Mouse (Mus musculus) midbrain, embryonic 16.5 days (tissue): ENCODE results near the gene Fbp2. TPM values are rescaled to one million over a fixed set of nuclear protein-coding genes. Genes with fewer than 3 reads are reported as not detected.
"Not testable (repeated sequence)": the region's sequence is repeated elsewhere in the genome, so short reads cannot be mapped to it uniquely, and the experiment has no call there.

ENCODE experiments used
- ATAC-seq: fragments of 200-750 bp; cut with Nextera tagmentation; 2 replicates; pipeline ENCODE4 v1.8.0; 2017; ENCODE audit warnings: moderate TSS enrichment
- H3K27ac ChIP-seq: fragments of 300-500 bp; sonication (generic); 2 replicates; pipeline ENCODE4 v1.5.1; 2014; ENCODE audit warnings: mild to moderate bottlenecking, low read length, mixed read lengths
- H3K27me3 ChIP-seq: fragments of 300-500 bp; sonication (generic); 2 replicates; pipeline ENCODE4 v1.6.1; 2014; ENCODE audit warnings: low read depth, low read length, mixed read lengths; ENCODE audit not compliant: control insufficient read depth, insufficient read depth
- H3K36me3 ChIP-seq: fragments of 300-500 bp; sonication (generic); 2 replicates; pipeline ENCODE4 v1.6.1; 2014; ENCODE audit warnings: mild to moderate bottlenecking, low read length, moderate library complexity, mixed read lengths; ENCODE audit not compliant: control insufficient read depth, insufficient read depth
- H3K4me1 ChIP-seq: fragments of 300-500 bp; sonication (generic); 2 replicates; pipeline ENCODE4 v1.6.1; 2014; ENCODE audit warnings: mild to moderate bottlenecking, low read length, mixed read lengths; ENCODE audit not compliant: control insufficient read depth, insufficient read depth
- H3K4me2 ChIP-seq: fragments of 300-500 bp; sonication (generic); 2 replicates; pipeline ENCODE4 v1.6.1; 2014; ENCODE audit warnings: mild to moderate bottlenecking, low read length, mixed read lengths
- H3K4me3 ChIP-seq: fragments of 300-500 bp; sonication (generic); 2 replicates; pipeline ENCODE4 v1.5.1; 2014; ENCODE audit warnings: low read depth, mild to moderate bottlenecking, low read length, moderate library complexity, mixed read lengths
- H3K9ac ChIP-seq: fragments of 300-500 bp; sonication (generic); 2 replicates; pipeline ENCODE4 v1.6.1; 2014; ENCODE audit warnings: low read depth, low read length, mixed read lengths
- H3K9me3 ChIP-seq: fragments of 300-500 bp; sonication (generic); replicated peaks from 2 replicates; pipeline ENCODE4 v1.6.1; 2014; ENCODE audit warnings: mild to moderate bottlenecking, low read length, mixed read lengths; ENCODE audit not compliant: control insufficient read depth, poor library complexity, severe bottlenecking
- WGBS: fragments of 180-500 bp; shearing (Covaris S2); extraction: QIAGEN DNeasy Blood & Tissue Kit; methylation state at CpG from one replicate; pipeline ENCODE4 v1.1.7; 2014; 5-methylcytosine and 5-hydroxymethylcytosine counted together
- polyA plus RNA-seq: library from polyadenylated mRNA; unstranded; fragments of >200 nt; fragmentation: Nextera tagmentation; extraction: Ambion mirVana; gene quantifications from 2 replicates; pipeline ENCODE4 v1.2.1, GENCODE M21; 2015

Fbp2 gene
- polyA plus RNA-seq, 1 experiment from 2014 or later = 1.2 TPM

DNA sequence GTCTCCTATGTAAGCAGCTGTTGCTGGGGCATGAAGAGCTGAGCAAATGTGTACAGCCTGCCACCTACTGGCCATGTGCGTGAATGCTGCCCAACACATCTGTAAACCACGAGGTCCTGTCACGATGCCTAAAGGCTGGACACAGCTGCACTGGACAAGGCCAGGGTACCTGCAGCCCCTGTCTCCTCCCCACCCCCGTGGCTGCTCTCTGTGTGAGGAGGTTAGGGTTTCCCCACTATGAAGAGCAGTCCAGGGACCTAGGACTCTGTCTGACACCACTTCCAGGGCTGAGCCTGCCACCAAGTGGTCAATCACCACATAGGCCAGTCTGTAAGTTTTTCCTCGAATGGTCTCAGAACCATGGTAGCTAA, 1.9 kb downstream of the Fbp2 start:
- ATAC-seq = peak; percentile 93
- peak overlapping the region; percentile 62; the same call in 1 of the 2 replicates for H3K9ac ChIP-seq
- H3K4me1 ChIP-seq = peaks cover 2% of the 10 kb centered on the region; the same call in 1 of the 2 replicates
- WGBS = 2% methylated on average over 5 of the region's 5 CpGs
- H3K9me3 ChIP-seq = no peaks in the 10 kb centered on the region
- H3K27ac ChIP-seq = no peak overlapping the region
- H3K4me3 ChIP-seq = peak overlapping the region; percentile 39
- no peaks in the 10 kb centered on the region for H3K36me3 ChIP-seq
- no peaks in the 10 kb centered on the region for H3K27me3 ChIP-seq
- H3K4me2 ChIP-seq = peak overlapping the region; percentile 65

DNA sequence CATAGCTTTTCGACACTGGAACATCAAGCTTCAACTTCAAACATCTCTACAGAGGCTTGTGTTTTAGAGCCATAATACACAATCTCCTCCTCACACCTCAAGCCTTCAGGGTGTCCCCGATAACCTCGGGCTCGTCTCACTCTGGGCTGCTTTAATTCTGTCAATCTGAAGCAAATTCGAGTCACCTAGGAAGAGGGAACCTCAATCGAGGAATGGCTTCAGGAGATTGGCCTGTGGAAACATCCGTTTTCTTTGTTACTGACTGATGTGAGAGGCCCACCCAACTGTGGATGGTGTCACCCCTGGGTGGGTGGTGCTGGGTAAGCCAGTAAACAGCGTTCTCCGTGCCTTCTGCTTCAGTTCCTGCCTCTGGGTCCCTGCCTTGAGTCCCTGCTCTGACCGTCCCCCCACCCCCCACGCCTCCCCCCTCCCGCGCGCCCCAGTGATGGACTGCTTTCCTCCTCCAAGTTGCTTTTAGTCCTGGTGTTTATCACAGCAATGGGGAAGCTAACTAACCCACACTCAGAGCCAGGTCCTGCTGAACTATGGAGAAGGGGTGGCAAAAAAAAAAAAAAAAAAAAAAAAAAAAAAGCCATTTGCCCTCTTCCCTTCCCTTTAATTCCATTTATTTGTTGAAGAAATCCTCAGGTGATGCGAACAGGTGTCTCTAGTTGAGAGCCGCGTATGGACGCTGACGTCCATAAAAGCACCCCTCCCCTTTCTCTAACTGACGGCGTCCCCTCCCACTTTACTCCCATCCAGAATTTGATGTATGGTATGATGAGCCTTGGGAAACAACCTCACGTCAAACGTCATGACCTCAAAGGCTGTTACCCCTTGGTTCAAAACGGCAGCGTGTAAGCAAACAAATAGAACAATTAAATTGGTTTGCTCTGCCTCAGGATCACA, 2.6 kb downstream of the Fbp2 start:
- Histone ChIP-seq H3K4me1 (peaks cover 2% of the 10 kb centered on the region; the same call in 1 of the 2 replicates), H3K4me2 (peak overlapping the region; percentile 65), H3K27me3 (no peaks in the 10 kb centered on the region), H3K4me3 (peak overlapping the region; percentile 39), H3K36me3 (no peaks in the 10 kb centered on the region), H3K9ac (peak overlapping the region; percentile 62; the same call in 1 of the 2 replicates), H3K27ac (0 out of 2 replicates have a peak overlapping the region, but pooled peaks have one; percentile 12), H3K9me3 (no peaks in the 10 kb centered on the region)
- WGBS = 29% methylated on average over 25 of the region's 25 CpGs
- peak; percentile 65 for ATAC-seq

DNA sequence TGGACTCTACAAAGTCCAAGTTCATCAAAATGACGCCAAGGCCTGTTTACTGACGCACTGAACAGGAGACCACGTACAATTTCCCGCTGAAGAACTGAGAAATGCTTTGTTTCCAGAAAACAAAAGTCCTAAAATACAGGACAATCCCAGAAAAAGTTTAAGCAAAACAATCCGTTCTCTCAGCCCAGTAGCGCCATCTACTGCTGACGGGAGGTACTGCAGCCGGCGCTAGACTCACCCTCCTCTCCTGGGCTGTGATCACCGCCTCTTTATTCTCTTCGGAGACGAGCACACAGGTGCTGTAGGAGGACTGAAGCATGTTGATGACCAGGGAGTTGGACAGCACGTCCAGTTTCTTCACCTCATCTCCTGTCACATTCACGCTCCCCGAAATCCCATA, 3.6 kb downstream of the Fbp2 start:
- 9% methylated on average over 15 of the region's 15 CpGs for WGBS
- Histone ChIP-seq H3K27ac (no peak overlapping the region), H3K36me3 (no peaks in the 10 kb centered on the region)

DNA sequence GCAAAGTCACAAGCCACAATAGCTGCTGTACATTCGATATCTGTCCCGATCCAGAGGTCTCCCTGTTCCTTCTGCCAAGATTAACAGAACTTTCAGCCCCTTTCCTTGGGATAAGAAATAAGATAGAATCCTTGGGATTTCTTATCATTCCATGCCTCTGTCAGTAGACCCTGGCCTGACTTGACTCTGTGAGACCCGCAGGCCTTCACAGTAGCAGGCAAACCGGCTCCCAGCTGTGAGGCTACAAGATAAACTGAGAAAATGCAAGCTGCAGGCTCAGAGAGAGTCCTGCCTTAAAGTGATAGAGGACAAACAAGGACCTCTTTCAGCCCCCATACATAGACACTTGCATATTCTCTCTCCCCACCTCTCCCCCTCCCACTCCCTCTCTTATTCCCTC, 24.9 kb downstream of the Fbp2 start:
- Histone ChIP-seq H3K36me3 (no peaks in the 10 kb centered on the region), H3K27ac (no peak overlapping the region), H3K4me2 (no peak overlapping the region), H3K9ac (no peak overlapping the region), H3K9me3 (no peaks in the 10 kb centered on the region), H3K27me3 (no peaks in the 10 kb centered on the region), H3K4me3 (no peak overlapping the region), H3K4me1 (no peaks in the 10 kb centered on the region)
- WGBS = 34% methylated on average over 4 of the region's 4 CpGs
- ATAC-seq = no peak

More for the DNA sequence above, 3.6 kb downstream of the Fbp2 start:
- Histone ChIP-seq H3K4me1 (peaks cover 2% of the 10 kb centered on the region; the same call in 1 of the 2 replicates), H3K4me3 (no peak overlapping the region; the same call in 1 of the 2 replicates), H3K9ac (0 out of 2 replicates have a peak overlapping the region, but pooled peaks have one; percentile 16), H3K4me2 (peak overlapping the region; percentile 41), H3K9me3 (no peaks in the 10 kb centered on the region), H3K27me3 (no peaks in the 10 kb centered on the region)
- no peak for ATAC-seq

DNA sequence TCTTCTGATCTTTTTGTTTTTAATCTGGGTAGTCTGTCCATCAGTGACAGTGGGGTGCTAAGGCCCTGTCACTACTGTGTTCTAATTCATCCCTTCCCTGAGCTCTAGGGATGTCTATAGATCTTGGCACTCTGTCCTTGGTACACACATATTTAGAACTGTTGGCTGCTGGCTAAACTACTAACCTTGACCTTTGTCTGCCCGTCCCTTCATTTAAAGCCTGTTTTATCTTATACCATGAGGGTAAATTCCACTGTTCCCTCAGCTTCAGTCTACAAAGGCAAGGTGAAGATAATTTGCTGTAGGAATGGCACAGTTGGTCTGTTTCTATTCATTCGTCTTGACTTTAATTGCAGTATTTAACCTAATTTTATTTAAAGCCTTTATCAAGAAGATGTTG, 26.0 kb downstream of the Fbp2 start:
- Histone ChIP-seq H3K4me3 (no peak overlapping the region), H3K27me3 (no peaks in the 10 kb centered on the region), H3K36me3 (no peaks in the 10 kb centered on the region), H3K9me3 (no peaks in the 10 kb centered on the region), H3K4me1 (no peaks in the 10 kb centered on the region), H3K27ac (no peak overlapping the region), H3K4me2 (no peak overlapping the region), H3K9ac (no peak overlapping the region)
- ATAC-seq = no peak
- WGBS = 84% methylated on average over 2 of the region's 2 CpGs

DNA sequence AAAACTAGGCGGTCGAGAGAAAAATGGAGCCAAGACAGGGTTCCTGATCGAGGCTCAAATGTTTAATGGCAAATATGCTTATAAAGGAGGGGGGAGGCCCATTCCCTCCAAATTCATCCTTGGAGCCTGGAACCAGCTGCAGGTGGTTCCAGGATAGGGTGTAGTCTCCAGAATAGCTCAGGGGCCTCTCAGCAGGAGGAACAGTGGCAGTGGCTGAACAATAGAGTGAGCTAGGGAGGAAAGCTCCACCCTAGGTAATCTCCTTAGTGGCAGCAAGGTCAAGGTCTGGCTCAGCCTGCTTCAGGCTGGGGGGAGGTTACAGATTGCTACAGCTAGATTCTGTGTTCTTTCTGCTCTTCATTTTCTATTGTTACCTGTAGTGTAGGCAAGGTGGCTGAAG, 42.5 kb downstream of the Fbp2 start:
- ATAC-seq, H3K4me3 ChIP-seq, H3K27me3 ChIP-seq, H3K27ac ChIP-seq, H3K9me3 ChIP-seq, H3K4me1 ChIP-seq, H3K36me3 ChIP-seq, H3K9ac ChIP-seq, H3K4me2 ChIP-seq: not testable (repeated sequence)
- WGBS = 84% methylated on average over 3 of the region's 3 CpGs

DNA sequence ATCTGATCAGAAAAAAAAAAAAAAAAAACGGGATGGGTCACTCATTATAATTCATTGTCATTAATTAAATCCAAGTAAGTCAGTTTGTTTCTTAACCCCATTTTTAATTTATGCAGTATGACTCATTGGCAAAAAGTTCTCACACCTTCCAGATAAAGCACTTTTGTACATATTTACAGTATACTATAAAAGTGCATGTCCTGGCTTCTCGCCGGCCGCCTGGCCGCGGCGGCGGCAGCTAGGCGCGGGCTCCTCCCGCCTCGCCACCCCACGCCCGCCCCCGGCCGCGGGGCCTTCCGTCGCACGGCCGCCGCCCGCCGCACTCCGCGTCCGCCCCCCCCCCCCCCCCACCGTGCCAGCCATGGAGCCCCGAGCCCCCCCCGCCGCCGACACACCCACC, 45.5 kb downstream of the Fbp2 start:
- H3K27me3 ChIP-seq = no peaks in the 10 kb centered on the region
- WGBS = 6% methylated on average over 31 of the region's 32 CpGs
- peak overlapping the region; percentile 66 for H3K4me2 ChIP-seq
- no peak for ATAC-seq
- 0 out of 2 replicates have a peak overlapping the region, but pooled peaks have one; percentile 38 for H3K9ac ChIP-seq
- peak overlapping the region; percentile 40 for H3K4me3 ChIP-seq
- no peaks in the 10 kb centered on the region for H3K4me1 ChIP-seq
- no peaks in the 10 kb centered on the region for H3K36me3 ChIP-seq
- H3K9me3 ChIP-seq = no peaks in the 10 kb centered on the region; the same call in 1 of the 2 replicates
- no peak overlapping the region for H3K27ac ChIP-seq

DNA sequence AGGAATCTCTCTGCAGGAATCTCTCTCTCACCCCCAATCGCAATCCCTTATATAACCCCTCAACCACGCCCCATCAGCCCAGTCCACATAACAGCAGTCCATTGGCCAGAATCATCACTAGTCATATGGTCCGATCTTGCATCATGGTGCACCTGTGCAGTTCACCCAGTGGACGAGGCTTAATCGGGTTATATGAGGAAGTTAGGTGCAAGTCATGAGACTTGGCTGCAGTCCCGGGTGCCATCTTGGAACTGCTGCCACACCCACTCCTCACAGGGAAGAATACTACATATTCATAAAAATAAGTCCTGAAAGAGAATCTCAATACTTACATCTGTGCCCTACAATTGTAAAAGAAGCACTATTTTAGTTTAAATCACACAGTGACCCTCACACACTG, 50.2 kb downstream of the Fbp2 start:
- not testable (repeated sequence) for H3K9ac ChIP-seq, H3K36me3 ChIP-seq, ATAC-seq, H3K27me3 ChIP-seq, H3K4me2 ChIP-seq, H3K4me1 ChIP-seq, H3K4me3 ChIP-seq, H3K27ac ChIP-seq, H3K9me3 ChIP-seq
- 87% methylated on average over 6 of the region's 6 CpGs for WGBS
